Mouse (Mus musculus) left cerebral cortex, adult 9 months (tissue): ENCODE data around the gene Sh2d5.
A peak's percentile ranks its signal among the peaks of the same experiment; 100 is the strongest.

Source experiments
- DNase-seq, 2 experiments: peaks; one replicate each; pipeline ENCODE4 v3.0.0; 2022; ENCODE audit warnings: low spot score in 2 of 2

The Sh2d5 gene

DNA sequence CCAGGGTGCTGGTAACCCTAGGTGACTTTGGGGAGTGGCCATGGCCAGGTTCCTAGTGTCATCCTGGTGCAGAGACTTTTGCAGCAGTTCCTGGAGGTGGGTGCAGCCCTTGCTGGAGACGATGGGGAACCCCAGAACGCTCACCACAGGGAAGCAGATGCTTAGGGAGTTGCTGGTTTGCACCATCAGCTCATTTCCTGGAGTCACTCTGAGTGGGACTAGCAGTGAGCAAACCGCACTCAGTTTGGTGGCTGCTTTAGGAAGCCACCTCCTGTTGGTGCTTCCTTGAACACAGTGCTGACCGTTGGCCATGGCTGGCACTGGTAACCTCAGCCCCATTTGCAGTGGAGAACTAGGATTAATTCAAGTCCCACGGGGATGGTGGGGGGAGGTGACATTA, 9.3 kb downstream of the Sh2d5 start:
- DNase-seq = no peak

DNA sequence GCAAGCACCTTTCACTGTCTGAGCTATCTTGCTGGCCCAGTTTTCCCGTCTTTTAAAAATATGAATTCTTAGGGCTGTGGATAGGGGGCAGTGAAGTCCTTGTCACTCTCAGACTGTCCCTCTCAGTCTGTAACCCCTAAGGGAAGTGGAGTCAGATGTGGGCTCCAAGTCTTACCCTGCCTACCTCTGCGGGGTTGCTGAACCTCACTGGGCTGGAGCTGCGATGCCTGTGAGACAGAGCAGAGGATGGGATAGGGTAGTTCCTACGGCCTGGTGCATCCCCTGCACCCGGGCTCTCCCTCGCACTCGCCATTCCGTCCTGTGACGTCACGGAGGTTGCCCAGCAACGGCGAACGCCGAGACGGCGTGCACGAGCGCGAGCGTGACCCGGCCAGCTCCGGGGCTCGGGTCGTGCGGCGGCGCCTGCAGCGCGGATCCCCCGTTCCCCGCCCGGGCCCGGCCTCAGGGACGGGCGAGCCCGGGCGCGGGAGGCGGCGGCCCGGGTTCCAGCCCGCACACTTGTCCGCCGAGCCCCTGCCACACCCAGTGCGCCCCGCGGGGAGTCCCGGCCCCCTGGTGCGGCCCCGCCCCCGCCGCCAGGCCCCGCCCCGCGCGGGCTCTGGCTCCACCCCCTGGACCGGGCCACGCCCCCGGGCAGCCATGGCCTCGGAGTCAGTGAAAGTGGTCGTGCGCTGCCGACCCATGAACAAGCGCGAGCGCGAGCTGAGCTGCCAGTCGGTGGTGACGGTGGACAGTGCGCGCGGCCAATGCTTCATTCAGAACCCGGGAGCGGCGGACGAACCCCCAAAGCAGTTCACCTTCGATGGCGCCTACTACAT, 11.9 kb downstream of the Sh2d5 start:
- DNase-seq = peak in 1 of 2 experiments; percentile 87

DNA sequence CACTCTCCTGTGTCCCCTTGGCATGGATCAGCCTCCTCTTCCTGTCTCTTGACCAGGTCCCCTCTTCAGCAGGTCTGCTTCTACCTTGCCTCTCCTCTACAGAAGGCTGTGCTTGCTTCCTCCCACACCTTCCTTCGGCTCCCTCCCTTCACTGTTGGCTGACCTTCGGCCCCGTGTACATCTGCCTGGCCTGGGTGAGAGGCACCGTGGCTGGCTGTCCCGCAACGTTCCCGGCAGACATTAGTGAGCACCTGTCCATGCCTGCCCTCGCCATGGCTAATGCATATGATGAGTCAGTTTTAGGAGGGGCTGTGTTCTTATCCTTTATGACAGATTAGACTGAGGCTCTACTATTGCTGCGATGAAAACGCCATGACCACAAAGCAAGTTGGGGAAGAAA, 17.7 kb downstream of the Sh2d5 start:
- no peak for DNase-seq

DNA sequence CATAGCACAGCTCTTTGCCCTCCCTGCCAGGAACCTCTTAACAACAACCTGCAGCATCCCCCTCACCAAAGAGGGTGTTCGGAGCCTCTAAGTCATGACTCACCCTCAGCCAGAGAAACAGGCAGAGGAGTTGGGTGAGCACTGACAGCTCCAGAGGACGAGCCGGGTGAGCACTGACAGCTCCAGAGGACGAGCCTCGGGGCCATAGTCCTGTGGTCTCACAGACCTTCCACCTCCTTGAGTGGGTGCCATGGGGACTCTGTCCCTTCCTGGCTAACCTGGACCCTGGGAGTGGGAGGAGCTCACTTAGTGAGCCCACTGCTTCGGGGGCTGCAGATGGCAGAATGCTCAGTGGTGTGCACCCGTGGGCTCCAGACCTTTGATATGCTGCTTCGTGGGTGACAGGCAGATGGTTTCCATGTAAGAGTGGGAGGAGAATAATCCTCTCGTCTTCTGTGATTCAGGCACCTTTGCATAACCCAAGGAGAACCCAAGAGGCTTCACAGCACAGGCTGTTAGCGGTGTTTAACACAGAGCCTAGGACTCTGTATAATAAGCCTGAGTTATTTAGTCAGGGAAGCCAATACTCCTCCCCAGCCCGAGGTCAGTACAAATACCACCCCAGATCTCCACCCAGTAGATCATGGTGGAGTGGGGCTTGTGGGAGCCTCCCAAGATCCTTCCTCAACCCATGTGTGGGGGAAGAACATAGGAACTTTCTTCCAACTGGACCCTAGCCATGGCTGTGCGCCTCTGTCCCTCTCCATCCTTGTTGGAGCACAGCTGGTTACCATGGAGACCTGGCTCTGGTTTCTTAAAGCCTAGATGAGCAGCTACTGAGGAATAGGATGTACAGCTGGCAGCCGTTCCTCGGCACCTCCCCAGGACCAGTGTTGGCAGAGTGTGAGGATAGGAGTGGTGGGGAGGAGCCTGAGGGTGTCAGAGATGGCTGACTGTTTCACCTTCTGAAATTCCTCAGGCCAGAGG, 22.1 kb downstream of the Sh2d5 start:
- DNase-seq = peak; percentile 73 to 76

DNA sequence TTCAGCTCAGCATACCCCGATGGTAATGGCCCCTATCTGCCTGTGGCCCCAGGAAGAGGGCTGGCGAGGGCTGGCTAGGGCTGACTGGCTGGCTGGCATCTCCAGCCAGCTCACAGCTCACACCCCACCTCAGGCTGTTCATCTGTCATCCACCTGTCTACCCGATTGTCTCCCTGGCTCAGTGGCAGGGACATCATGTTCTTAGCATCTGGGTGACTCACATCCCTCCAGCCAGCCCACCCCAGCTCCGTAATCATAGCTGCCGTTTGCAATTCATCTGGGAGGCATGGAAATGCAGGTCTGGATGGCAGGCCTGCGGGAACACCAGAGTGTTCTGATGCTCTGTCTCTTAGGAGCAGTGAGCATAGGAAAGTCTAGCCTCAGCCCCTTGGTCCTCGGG, 28.1 kb downstream of the Sh2d5 start:
- peak in 1 of 2 experiments; percentile 46 for DNase-seq

DNA sequence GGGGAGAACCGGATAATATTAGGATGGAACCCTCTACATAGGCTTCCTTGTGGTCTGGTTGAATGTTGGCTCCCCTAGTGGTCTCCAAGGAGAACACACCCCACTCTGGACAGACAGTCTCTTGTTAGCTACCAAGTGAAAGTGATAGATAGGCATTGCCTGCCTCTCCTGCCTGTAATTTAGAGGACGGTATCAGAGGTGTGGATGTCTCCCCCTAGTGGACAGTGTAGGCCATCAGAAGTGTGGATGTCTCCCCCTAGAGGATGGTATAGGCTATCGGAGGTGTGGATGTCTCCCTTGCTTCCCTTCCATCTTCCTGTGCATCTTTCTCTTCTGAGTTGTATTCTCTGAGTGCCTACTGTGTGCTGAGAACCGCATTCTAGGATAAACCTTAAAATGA, 32.6 kb downstream of the Sh2d5 start:
- peak; percentile 45 to 83 for DNase-seq

DNA sequence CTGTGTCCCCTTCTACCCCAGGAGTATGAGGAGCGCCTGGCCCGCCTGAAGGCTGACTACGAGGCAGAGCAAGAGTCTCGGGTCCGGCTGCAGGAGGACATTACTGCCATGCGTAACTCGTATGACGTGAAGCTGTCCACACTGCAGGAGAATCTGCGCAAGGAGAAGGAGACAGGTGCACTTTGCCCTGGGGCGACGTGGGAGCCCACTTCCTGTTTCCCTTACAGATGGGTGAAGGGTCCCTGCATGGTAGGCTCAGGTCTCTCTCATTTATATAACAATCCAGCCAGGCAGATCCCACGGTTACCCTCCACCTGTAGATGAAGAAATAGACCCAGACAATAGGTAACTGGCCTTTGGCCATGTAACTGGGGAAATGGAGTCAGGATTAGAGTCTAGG, 36.2 kb downstream of the Sh2d5 start:
- no peak for DNase-seq

DNA sequence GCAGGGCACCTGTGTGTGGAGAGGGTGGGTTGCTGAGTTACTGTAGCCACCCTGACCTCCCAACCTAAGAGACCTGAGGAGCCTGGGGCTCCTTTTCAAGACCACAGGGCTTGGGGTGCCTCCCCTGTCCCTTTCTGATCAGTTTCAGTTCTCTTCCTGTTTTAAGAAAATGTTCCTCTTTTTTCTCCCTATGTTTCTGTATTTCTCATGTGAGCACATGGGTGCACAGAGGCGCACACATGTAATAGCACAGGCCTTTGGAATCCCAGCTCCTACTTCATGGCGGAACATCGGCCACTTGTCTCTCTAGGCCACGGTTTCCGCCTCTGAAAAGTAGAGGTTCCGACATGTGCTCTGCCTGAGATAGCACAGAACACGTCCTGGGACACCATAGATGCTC, 38.5 kb downstream of the Sh2d5 start:
- no peak for DNase-seq

DNA sequence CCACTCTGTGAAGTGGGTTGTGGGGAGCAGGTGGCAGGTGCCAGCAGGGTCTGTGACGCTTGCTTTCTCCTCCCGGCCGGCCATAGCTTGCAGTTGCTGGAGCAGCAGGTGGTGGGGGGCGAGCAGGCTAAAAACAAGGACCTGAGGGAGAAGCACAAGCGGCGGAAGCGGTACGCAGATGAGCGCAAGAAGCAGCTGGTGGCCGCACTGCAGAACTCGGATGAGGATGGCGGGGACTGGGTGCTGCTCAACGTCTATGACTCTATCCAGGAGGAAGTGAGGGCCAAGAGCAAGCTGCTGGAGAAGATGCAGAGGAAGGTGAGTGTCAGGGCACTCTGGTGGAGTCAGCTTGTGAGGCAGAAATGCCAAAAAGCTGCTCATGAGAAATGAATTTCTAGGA, 41.8 kb downstream of the Sh2d5 start:
- DNase-seq = no peak

DNA sequence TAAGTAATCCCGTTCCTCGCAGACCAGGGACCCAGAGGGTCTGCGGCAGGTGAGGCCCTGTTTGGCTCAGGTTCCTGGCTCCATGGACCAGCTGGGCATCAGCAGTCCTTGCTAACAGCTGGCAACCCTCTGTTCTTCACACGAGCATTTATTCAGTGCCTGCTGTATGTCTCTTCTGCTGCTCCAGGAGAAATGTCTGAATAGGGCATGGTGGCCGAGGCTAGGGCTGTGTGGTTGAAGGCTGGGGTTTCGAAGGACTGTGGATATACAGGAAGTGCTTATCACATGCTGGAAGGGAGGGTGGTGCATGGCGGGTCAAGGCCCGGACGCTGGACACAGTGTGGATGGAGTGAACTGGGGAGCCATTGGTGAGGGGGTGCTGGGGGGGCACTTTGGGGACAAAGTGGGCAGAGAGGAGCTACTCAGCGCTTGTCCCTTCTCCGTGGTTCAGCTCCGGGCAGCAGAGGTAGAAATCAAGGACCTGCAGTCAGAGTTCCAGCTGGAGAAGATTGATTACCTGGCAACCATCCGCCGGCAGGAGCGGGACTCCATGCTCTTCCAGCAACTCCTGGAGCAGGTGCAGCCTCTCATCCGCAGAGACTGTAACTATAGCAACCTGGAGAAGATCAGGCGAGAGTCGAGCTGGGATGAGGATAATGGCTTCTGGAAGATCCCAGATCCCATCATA, 43.2 kb downstream of the Sh2d5 start:
- DNase-seq = peak in 1 of 2 experiments; percentile 44

DNA sequence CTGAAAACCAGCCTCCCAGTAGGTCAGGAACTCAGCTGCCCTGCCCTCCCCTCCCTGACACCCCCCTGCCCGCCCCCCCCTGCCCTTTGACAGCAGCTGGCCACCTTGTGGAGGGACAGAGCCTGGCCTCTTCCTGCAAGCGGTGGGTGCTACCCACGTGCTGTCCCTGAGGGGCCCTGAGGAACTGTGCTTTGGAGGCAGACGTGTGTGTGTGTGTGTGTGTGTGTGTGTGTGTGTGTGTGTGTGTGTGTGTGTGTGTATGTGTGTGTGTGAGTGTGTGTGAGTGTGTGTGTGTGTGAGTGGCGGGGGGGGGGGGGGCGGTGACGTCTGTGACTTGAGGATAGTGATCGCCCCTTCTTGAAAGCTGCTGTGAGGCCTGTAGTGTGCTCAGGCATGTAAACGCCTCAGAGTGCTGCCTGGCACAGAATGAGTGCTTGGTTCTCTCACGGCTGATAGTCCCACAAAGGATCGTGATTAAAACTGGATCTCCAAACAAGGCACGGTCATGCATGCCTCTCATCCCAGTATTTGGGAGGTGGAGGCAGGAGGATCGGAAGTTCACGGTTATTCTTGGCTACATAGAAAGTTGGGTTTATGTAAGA, 43.8 kb downstream of the Sh2d5 start:
- no peak for DNase-seq

DNA sequence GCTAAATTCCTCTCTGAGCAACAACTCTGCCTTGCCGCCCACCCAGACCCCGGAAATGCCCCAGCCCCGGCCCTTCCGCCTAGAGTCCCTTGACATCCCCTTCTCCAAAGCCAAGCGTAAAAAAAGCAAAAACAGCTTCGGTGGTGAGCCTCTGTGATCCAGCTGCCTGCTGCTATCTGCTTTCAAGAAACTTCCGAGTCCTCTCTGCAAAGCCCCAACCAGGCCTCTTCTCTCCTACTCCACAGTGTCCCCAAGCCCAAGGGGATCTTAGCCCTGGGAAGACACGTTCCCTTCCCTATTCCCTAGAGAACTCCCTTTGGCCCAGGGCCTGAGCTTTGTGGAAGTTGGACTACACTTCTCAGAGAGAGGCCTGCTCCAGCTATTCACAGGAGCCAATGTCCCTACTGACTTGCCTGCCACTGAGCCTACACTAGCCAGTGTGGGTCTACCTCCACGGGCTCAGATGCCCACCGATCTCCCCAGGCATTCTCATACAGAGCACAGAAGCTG, 51.1 kb downstream of the Sh2d5 start:
- no peak for DNase-seq

DNA sequence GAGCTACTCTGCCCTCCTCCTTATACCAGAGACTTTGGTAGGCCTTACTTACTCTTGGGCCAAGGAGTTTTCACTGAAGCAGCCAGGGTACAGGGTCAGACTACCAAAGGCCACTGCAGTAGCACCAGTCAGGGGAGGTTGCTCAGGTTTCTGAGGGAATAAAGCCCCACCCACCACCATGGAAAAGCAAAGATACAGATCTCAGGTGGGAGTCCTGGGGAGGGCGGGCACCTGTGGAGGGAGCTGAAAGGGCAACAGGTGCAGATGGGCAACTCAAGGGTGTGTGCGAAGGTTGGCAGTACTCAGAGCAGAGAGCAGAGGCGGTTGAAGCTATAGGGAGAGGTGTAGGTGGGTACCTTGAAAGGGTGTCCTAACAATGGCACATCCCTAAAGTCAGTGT, 52.8 kb downstream of the Sh2d5 start:
- no peak for DNase-seq

DNA sequence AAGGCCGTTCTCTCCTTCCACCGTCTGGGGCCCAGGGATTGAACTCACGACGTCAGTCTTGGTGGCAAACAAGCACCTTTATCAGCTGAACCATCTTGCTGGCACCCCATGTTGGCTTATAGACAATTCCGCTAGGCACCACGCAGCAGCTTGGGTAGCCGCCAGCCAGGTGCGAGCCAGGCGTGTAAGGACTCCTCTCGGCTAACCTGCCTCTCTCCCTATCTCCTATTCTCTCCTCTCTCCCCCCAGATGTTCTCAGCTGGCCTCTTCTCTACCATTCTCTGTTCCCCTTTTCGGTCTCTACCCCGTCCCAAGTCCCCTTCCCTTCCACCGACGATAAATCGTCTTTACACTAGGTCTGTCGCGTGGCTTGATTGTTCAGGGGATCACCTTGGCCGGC, 53.5 kb downstream of the Sh2d5 start:
- no peak for DNase-seq

DNA sequence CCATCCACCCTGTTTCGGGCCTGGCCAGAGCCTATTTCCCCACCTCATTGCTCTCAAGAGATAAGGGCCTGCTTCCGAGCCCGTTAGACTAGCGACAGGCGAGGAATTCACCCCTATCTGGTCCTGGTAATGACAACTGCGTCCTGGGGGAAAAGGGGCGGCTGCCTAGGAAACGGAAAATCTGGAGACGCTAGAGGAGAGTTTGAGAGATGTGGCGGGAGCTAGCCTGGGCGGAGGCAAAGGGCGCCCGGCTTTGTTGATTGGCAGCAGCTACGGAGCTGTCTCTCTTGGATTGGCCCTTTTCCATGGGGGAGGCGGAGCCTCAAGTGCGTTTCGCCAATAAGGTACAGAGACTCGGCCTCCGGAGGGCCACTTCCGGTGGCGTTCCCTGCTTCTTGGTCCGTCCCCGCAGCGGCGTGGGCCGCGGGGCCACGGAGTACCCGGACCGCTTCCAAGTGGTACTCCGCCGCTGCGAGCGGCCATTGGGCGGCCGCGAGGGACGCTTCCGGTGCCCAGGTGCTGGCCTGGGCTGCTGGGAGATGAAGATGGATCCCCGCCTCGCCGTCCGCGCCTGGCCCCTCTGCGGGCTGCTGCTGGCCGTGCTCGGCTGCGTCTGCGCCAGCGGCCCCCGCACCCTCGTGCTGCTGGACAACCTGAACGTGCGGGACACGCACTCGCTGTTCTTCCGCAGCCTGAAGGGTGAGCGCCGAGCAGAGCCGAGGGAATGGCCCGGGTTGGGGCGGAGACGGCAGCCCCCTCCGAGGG, 54.3 kb downstream of the Sh2d5 start, which contains the start of gene Ddost:
Ddost (plus strand) TSS at position 391 of the 765 bp plus-strand sequence.
- peak; percentile 96 to 99 for DNase-seq

DNA sequence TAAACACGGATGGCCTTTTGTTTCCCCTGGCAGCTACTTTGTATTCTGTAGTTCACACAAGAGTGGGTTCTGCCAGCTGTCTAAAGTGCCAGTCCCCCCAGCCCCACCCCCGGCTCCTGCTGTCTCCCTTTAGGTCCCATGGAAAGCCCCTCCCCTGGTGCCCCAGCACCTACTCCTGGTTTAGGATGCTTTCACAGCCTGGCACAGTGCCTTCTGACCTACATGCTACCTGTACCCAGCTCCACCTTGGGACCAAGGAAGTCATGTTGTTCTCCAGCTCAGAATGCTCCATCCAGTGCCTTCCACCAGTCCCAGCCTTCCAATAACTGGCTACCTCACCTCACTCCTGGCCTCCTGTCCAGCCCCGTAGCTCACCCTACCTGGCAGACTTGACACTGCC, 56.8 kb downstream of the Sh2d5 start:
- no peak for DNase-seq

DNA sequence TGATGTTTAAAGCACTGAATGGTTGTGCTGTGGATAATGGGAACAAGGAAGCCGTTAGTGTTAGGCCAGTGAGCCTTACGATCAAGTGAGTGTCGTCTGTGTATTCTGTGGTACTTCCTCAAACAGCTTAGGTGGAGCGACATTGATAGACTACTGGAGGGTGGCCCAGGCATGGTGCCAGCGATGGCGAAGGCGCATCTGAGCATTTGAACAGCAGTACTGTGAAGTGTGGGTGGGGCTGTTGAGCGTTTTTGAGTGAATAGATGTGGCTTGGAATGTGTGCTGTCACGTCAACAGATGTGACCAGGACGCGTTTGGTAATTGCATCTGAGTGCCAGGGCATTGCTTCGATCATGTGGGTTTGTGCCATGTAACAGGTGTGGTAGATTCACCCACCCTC, 57.5 kb downstream of the Sh2d5 start:
- DNase-seq = no peak

DNA sequence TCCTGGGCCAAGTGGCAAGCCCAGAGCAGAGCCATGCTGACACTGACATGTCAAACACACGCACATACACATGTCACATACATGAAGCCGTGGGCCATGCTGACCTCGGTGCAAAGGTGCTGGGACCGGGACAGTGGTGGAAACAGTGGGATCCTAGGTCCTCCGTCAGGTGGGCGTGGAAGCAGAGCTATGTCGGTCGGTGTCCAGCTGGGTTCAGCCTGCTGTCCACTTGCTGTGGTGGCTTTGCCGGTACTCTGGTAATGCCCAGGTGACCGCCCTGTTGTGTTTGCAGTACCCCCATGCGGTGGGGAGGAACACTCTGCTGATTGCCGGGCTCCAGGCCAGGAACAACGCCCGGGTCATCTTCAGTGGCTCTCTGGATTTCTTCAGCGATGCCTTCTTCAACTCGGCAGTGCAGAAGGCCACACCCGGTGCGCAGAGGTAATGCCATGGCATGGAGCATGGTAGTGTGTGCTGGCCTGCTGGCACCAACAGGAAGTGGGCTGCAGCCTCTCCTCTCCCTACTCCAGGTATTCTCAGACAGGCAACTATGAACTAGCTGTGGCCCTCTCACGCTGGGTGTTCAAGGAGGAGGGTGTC, 60.2 kb downstream of the Sh2d5 start:
- no peak for DNase-seq
